ENCODE assay signal across 9 mouse cellular contexts in genomic region chr7:19004631-19005079, GRCm38 (mm10). TPM values are rescaled to one million over a fixed set of nuclear protein-coding genes. Genes with fewer than 3 reads are reported as not detected.
A peak's percentile ranks its signal among the peaks of the same experiment; 100 is the strongest.
DNase-seq lines count a peak whose midpoint lies in the region; ATAC-seq lines count a peak whose summit lies in the region.
"Had no signal": no experiment of that assay in that cellular context is flagged by ENCODE, and none has a peak within 500 bp of the region (broad histone marks: within the 10 kb centered on the region; RNA-seq: fewer than 3 reads in every experiment).

No protein-coding gene starts in this region.

- peaks cover 40% of the 10 kb centered on the region for H3K4me1 ChIP-seq in forebrain, embryonic 16.5 days (replicated peaks; ENCODE audit: control insufficient read depth, insufficient read depth, low read length)
- peaks cover 23% of the 10 kb centered on the region for H3K4me1 ChIP-seq in limb, embryonic 11.5 days (ENCODE audit: control insufficient read depth, insufficient read depth, low read length)
- H3K4me1 ChIP-seq in neural tube, embryonic 15.5 days: peaks cover 66% of the 10 kb centered on the region

- WGBS in forebrain, embryonic 16.5 days: 4% methylated on average over 34 of the region's 34 CpGs
- 6% methylated on average over 32 of the region's 34 CpGs for WGBS in limb, embryonic 11.5 days
- 5% methylated on average over 34 of the region's 34 CpGs for WGBS in neural tube, embryonic 15.5 days

- peak; percentile 73 for DNase-seq in cerebellum, adult 9-10 months
- no peak for DNase-seq in cerebellum, adult 11-12 months
- peak; percentile 31 for DNase-seq in spleen, adult 12 weeks (ENCODE audit: low spot score)
- DNase-seq in spleen, postnatal 36 days (ENCODE audit: low spot score in 2 of 2): no peak
- no peak for DNase-seq in limb, embryonic 11.5 days (ENCODE audit: low spot score)
- DNase-seq in left cerebral cortex, postnatal 25 days (ENCODE audit: low spot score in 2 of 2): no peak

- H3K4me3 ChIP-seq in forebrain, embryonic 16.5 days (replicated peaks; ENCODE audit: low read length): peak overlapping the region; percentile 91
- peak overlapping the region; percentile 91 for H3K4me3 ChIP-seq in limb, embryonic 11.5 days (ENCODE audit: low read depth, low read length)
- peak overlapping the region; percentile 84 for H3K4me3 ChIP-seq in neural tube, embryonic 15.5 days (replicated peaks)

- intact Hi-C loops in left cerebral cortex, postnatal 25 days (cut with DNase I): no loop called here

- peak overlapping the region; percentile 88 for H3K9ac ChIP-seq in forebrain, embryonic 16.5 days (replicated peaks; ENCODE audit: low read depth, low read length)
- peak overlapping the region; percentile 91 for H3K9ac ChIP-seq in limb, embryonic 11.5 days (ENCODE audit: low read length)
- H3K9ac ChIP-seq in neural tube, embryonic 15.5 days (replicated peaks): peak overlapping the region; percentile 87

- H3K27ac ChIP-seq in forebrain, embryonic 16.5 days (ENCODE audit: low read length): peak overlapping the region; percentile 95
- 0 out of 2 replicates have a peak overlapping the region, but pooled peaks have one; percentile 84 for H3K27ac ChIP-seq in limb, embryonic 11.5 days (replicated peaks; ENCODE audit: low read depth, low read length)
- peak overlapping the region; percentile 94 for H3K27ac ChIP-seq in neural tube, embryonic 15.5 days (replicated peaks)

- H3K4me2 ChIP-seq in forebrain, embryonic 16.5 days (ENCODE audit: low read length): peak overlapping the region; percentile 87
- H3K4me2 ChIP-seq in limb, embryonic 11.5 days (ENCODE audit: low read depth, severe bottlenecking): peak overlapping the region; percentile 94
- H3K4me2 ChIP-seq in neural tube, embryonic 15.5 days: peak overlapping the region; percentile 98

- H3K27me3 ChIP-seq in forebrain, embryonic 16.5 days (replicated peaks; ENCODE audit: control insufficient read depth, insufficient read depth, low read length): no peaks in the 10 kb centered on the region
- no peaks in the 10 kb centered on the region for H3K27me3 ChIP-seq in limb, embryonic 11.5 days (ENCODE audit: control insufficient read depth, insufficient read depth, low read length)
- no peaks in the 10 kb centered on the region for H3K27me3 ChIP-seq in neural tube, embryonic 15.5 days (replicated peaks)

- ATAC-seq in forebrain, embryonic 16.5 days: peak; percentile 2
- no peak for ATAC-seq in limb, embryonic 11.5 days (ENCODE audit: insufficient number of reproducible peaks, low FRiP score, low TSS enrichment, low read depth)
- 0 out of 2 replicates have a peak, but pooled peaks have one; percentile 2 for ATAC-seq in neural tube, embryonic 15.5 days (ENCODE audit: low FRiP score)

- peaks cover 9% of the 10 kb centered on the region for H3K36me3 ChIP-seq in forebrain, embryonic 16.5 days (ENCODE audit: control insufficient read depth, insufficient read depth)
- H3K36me3 ChIP-seq in limb, embryonic 11.5 days (ENCODE audit: control insufficient read depth, insufficient read depth, low read length): peaks cover 15% of the 10 kb centered on the region
- peaks cover 17% of the 10 kb centered on the region for H3K36me3 ChIP-seq in neural tube, embryonic 15.5 days

- H3K9me3 ChIP-seq in forebrain, embryonic 16.5 days (ENCODE audit: control insufficient read depth, low read length): no peaks in the 10 kb centered on the region
- no peaks in the 10 kb centered on the region for H3K9me3 ChIP-seq in limb, embryonic 11.5 days (ENCODE audit: control insufficient read depth, low read length)
- no peaks in the 10 kb centered on the region for H3K9me3 ChIP-seq in neural tube, embryonic 15.5 days (replicated peaks)

RNA-seq across cellular contexts. Expression of gene Irf2bp1, which starts 0.8 kb away (rescaled TPM):
- 28.0 and 30.4 TPM in 2 replicates for polyA plus RNA-seq in forebrain, embryonic 16.5 days (2015; fragmentation: Nextera tagmentation; extraction: Ambion mirVana)
- 31.4 and 32.5 TPM in 2 replicates for polyA plus RNA-seq in limb, embryonic 11.5 days (2014; fragmentation: Nextera tagmentation; extraction: Ambion mirVana)
- 28.4 and 28.6 TPM in 2 replicates for polyA plus RNA-seq in neural tube, embryonic 15.5 days (2015; fragmentation: Nextera tagmentation; extraction: Ambion mirVana)
- total RNA-seq in left cerebral cortex, postnatal 25 days (2021): 10 to 100 TPM; 46.7 to 48.3 TPM

RNA-seq across cellular contexts. Expression of gene Mypop, which starts 13.6 kb away (rescaled TPM):
- polyA plus RNA-seq in forebrain, embryonic 16.5 days (2015; fragmentation: Nextera tagmentation; extraction: Ambion mirVana): 3.1 and 3.6 TPM in 2 replicates
- polyA plus RNA-seq in limb, embryonic 11.5 days (2014; fragmentation: Nextera tagmentation; extraction: Ambion mirVana): 4.5 and 5.7 TPM in 2 replicates
- polyA plus RNA-seq in neural tube, embryonic 15.5 days (2015; fragmentation: Nextera tagmentation; extraction: Ambion mirVana): 7.6 and 8.0 TPM in 2 replicates
- 10 to 100 TPM; 50.4 to 53.3 TPM for total RNA-seq in left cerebral cortex, postnatal 25 days (2021)

RNA-seq across cellular contexts. Expression of gene Nanos2, which starts 17.5 kb away (rescaled TPM):
- 0.46 and 0.91 TPM in 2 replicates for polyA plus RNA-seq in forebrain, embryonic 16.5 days (2015; fragmentation: Nextera tagmentation; extraction: Ambion mirVana)
- polyA plus RNA-seq in limb, embryonic 11.5 days (2014; fragmentation: Nextera tagmentation; extraction: Ambion mirVana): not detected in 2 replicates
- polyA plus RNA-seq in neural tube, embryonic 15.5 days (2015; fragmentation: Nextera tagmentation; extraction: Ambion mirVana): 0.84 and 0.93 TPM in 2 replicates
- under 1 TPM; 0.53 to 0.76 TPM for total RNA-seq in left cerebral cortex, postnatal 25 days (2021)
- total RNA-seq: heart, postnatal 10 days had no signal

RNA-seq across cellular contexts. Expression of gene Foxa3, which starts 18.7 kb away (rescaled TPM):
- polyA plus RNA-seq in forebrain, embryonic 16.5 days (2015; fragmentation: Nextera tagmentation; extraction: Ambion mirVana): not detected in 2 replicates
- 0.21 and 0.44 TPM in 2 replicates for polyA plus RNA-seq in limb, embryonic 11.5 days (2014; fragmentation: Nextera tagmentation; extraction: Ambion mirVana)
- polyA plus RNA-seq in neural tube, embryonic 15.5 days (2015; fragmentation: Nextera tagmentation; extraction: Ambion mirVana): 0.31 and 1.3 TPM in 2 replicates
- not detected for total RNA-seq in left cerebral cortex, postnatal 25 days (2021)
- total RNA-seq: heart, postnatal 10 days had no signal

RNA-seq across cellular contexts. Expression of gene Sympk, which starts 19.5 kb away (rescaled TPM):
- 34.4 and 34.7 TPM in 2 replicates for polyA plus RNA-seq in forebrain, embryonic 16.5 days (2015; fragmentation: Nextera tagmentation; extraction: Ambion mirVana)
- 36.0 and 37.6 TPM in 2 replicates for polyA plus RNA-seq in limb, embryonic 11.5 days (2014; fragmentation: Nextera tagmentation; extraction: Ambion mirVana)
- 26.4 and 28.3 TPM in 2 replicates for polyA plus RNA-seq in neural tube, embryonic 15.5 days (2015; fragmentation: Nextera tagmentation; extraction: Ambion mirVana)
- 100 to 1,000 TPM; 122 to 133 TPM for total RNA-seq in left cerebral cortex, postnatal 25 days (2021)

Comparison
In these comparisons a context has a peak if more than half of its experiments do, and no peak if none do; other contexts are left out.
1. DNase-seq: peak in cerebellum, adult 9-10 months (single experiment) and spleen, adult 12 weeks (single experiment); none in cerebellum, adult 11-12 months (single experiment), spleen, postnatal 36 days (0 of 2), limb, embryonic 11.5 days (single experiment) and left cerebral cortex, postnatal 25 days (0 of 2).
2. Peak in every context shown above with its lines, with median percentiles within 50 percentile points of each other: H3K27ac ChIP-seq, H3K4me2 ChIP-seq, H3K4me3 ChIP-seq and H3K9ac ChIP-seq.